19 mouse cellular contexts compared by ENCODE assay signal in genomic region chr19:9048981-9049687, GRCm38 (mm10). TPM values are rescaled to one million over a fixed set of nuclear protein-coding genes. Genes with fewer than 3 reads are reported as not detected.
"Had no signal": no experiment of that assay in that cellular context is flagged by ENCODE, and none has a peak within 500 bp of the region (broad histone marks: within the 10 kb centered on the region; RNA-seq: fewer than 3 reads in every experiment).

No protein-coding gene starts in this region.

- ATAC-seq: midbrain, embryonic 16.5 days had no signal

- DNase-seq: kidney, postnatal 10 days; kidney, postnatal 4 days; left cerebral cortex, postnatal 4 days; lung, adult 18-20 months; retina, postnatal 1 day; right cerebral cortex, postnatal 4 days; spleen, adult 18-20 months; thymus, adult 2 months; thymus, postnatal 25 days had no signal

- H3K4me3 ChIP-seq: layer of hippocampus, adult 2 months; limb, embryonic 13.5 days; midbrain, embryonic 12.5 days; neural tube, embryonic 13.5 days had no signal

- H3K36me3 ChIP-seq: limb, embryonic 13.5 days; midbrain, embryonic 12.5 days; neural tube, embryonic 13.5 days had no signal

- H3K27me3 ChIP-seq: limb, embryonic 13.5 days; midbrain, embryonic 12.5 days; neural tube, embryonic 13.5 days had no signal

- H3K9ac ChIP-seq: limb, embryonic 13.5 days; midbrain, embryonic 12.5 days; neural tube, embryonic 13.5 days had no signal

- H3K4me2 ChIP-seq: limb, embryonic 13.5 days; liver, embryonic 11.5 days; midbrain, embryonic 12.5 days; neural tube, embryonic 13.5 days had no signal

- H3K27ac ChIP-seq: layer of hippocampus, adult 2 months; limb, embryonic 13.5 days; midbrain, embryonic 12.5 days; neural tube, embryonic 13.5 days had no signal

- H3K4me1 ChIP-seq: midbrain, embryonic 12.5 days; neural tube, embryonic 13.5 days had no signal

- H3K9me3 ChIP-seq: limb, embryonic 13.5 days; midbrain, embryonic 12.5 days; neural tube, embryonic 13.5 days had no signal

RNA-seq across cellular contexts. Expression of gene Scgb1a1, which starts 38.6 kb away (rescaled TPM):
- total RNA-seq: layer of hippocampus, adult 2 months; layer of hippocampus, postnatal 10 days; megakaryocyte-erythroid progenitor cell, adult 5-6 weeks had no signal
- polyA plus RNA-seq: kidney, embryonic 14.5 days; limb, embryonic 13.5 days; liver, embryonic 11.5 days; midbrain, embryonic 12.5 days; midbrain, embryonic 16.5 days; neural tube, embryonic 13.5 days; stomach, embryonic 14.5 days had no signal
